Mouse (Mus musculus) C2C12 (cell line): ENCODE measurements around the gene Hspb9.

Source experiments
- CEBPB ChIP-seq: IDR thresholded peaks from one replicate; pipeline ENCODE4 v1.6.1; 2011; ENCODE audit warnings: low read depth, mild to moderate bottlenecking, control low read depth, moderate library complexity
- CTCF ChIP-seq: IDR thresholded peaks from one replicate; pipeline ENCODE4 v1.5.1; 2011; ENCODE audit not compliant: control insufficient read depth, insufficient read depth, insufficient read length
- FOSL1 ChIP-seq: IDR thresholded peaks from one replicate; pipeline ENCODE4 v1.8.0; 2011; ENCODE audit warnings: mild to moderate bottlenecking, low read length; ENCODE audit not compliant: poor library complexity, insufficient read depth, severe bottlenecking
- MAX ChIP-seq: IDR thresholded peaks from one replicate; pipeline ENCODE4 v1.6.1; 2011; ENCODE audit warnings: mild to moderate bottlenecking, control low read depth
- MYOG ChIP-seq: IDR thresholded peaks from one replicate; pipeline ENCODE4 v1.6.1; 2011; ENCODE audit not compliant: control insufficient read depth, insufficient read length; ENCODE audit errors: extremely low read depth
- USF1 ChIP-seq: IDR thresholded peaks from one replicate; pipeline ENCODE4 v1.6.1; 2011; ENCODE audit warnings: low read depth, mild to moderate bottlenecking, control low read depth, moderate library complexity

- TF ChIP-seq MAX (no peak), CTCF (no peak), USF1 (no peak), MYOG (no peak), FOSL1 (no peak), CEBPB (no peak)
These were observed 8.3 kb downstream of the Hspb9 start for GRCm38 (mm10) chr11:100721776-100722492.
